Mouse (Mus musculus) CH12.LX (cell line): ENCODE measurements at regions not wholly inside any gene's neighbourhood (a gene's known extent, or its start where the extent isn't known, plus 50 kb on each side); places are given as distances from the start of the nearest gene placed in this dataset.

Experiments used
- CTCF ChIP-seq, 2 experiments: IDR thresholded peaks in 1 of 2; conservative IDR thresholded peaks in 1 of 2; 2 replicates each; pipeline ENCODE4 v1.5.1; 2011 to 2012; ENCODE audit warnings: low read depth in 2 of 2, low read length in 2 of 2, improper control_type of control experiment in 1 of 2, inconsistent platforms in 1 of 2, mild to moderate bottlenecking in 1 of 2, moderate library complexity in 1 of 2
- EP300 ChIP-seq: IDR thresholded peaks from 2 replicates; pipeline ENCODE4 v1.6.1; 2011; ENCODE audit warnings: low read length, improper control_type of control experiment
- POLR2A ChIP-seq: IDR thresholded peaks from 2 replicates; pipeline ENCODE4 v1.6.1; 2011; ENCODE audit warnings: low read depth, mild to moderate bottlenecking, improper control_type of control experiment, low read length
- SIN3A ChIP-seq: IDR thresholded peaks from 2 replicates; pipeline ENCODE4 v1.6.1; 2012; ENCODE audit warnings: low read length, improper control_type of control experiment, inconsistent platforms
- ZKSCAN1 ChIP-seq: IDR thresholded peaks from 2 replicates; pipeline ENCODE4 v1.6.1; 2012; ENCODE audit warnings: low read depth, inconsistent platforms, low read length, improper control_type of control experiment, borderline replicate concordance
- ZNF384 ChIP-seq: IDR thresholded peaks from 2 replicates; pipeline ENCODE4 v1.6.1; 2012; ENCODE audit warnings: low read depth, low read length, improper control_type of control experiment, inconsistent platforms

GRCm38 (mm10) chr4:106195497-106196166, 120.4 kb upstream of the Usp24 start:
- TF ChIP-seq POLR2A (no peak), ZNF384 (no peak), SIN3A (no peak), EP300 (peak; percentile 32), ZKSCAN1 (no peak), CTCF (conservative IDR thresholded peaks at IDR 0.05 in 1 of 2, IDR thresholded peaks at IDR 0.05 in 1 of 2; ENCODE audit: low read depth in 2 of 2, low read length in 2 of 2) (no peak)
